Mouse (Mus musculus) adrenal gland, postnatal 10 days (tissue): ENCODE results near the gene C1qa. TPM values are rescaled to one million over a fixed set of nuclear protein-coding genes. Genes with fewer than 3 reads are reported as not detected.
A peak's percentile ranks its signal among the peaks of the same experiment; 100 is the strongest.

ENCODE experiments used
- DNase-seq: peaks from one replicate; pipeline ENCODE4 v3.0.0; 2021; ENCODE audit warnings: mixed read lengths
- total RNA-seq, 2 experiments: library from RNA; stranded (reverse); gene quantifications; 2 replicates each; pipeline ENCODE4 v1.2.3; 2021

Gene C1qa
- total RNA-seq, 2 experiments from 2014 or later: 29.3 to 36.6 TPM

- DNase-seq: no peak
Observed at GRCm38 (mm10) chr4:136904767-136905539, 6.3 kb upstream of the C1qa start.

GRCm38 (mm10) chr4:136899154-136899553, 551 bp upstream of the C1qa start:
- DNase-seq: no peak

DNA sequence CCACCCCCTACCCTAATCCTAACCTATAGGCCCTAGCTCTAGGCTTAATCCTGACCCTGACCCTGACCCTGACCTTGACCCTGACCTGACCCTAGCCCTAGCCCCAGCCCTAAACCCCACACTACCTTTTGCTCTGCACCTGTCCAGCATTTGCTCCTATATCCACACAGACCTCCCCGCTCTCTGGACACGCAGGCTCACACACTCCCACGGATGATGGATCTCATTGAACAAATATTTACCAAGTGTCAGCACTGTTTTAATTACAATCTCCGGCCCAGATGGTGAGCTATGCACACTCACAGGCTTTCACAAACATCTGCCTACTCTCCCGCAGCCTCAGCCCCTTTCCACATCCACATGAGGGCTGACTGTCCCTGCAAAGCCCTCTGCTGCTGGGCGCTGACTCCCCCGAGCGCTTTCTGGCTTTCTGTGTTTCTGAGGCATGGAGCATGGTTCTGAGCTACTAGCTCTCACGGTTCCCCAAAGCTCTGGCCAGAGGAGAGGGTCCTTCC, 462 bp downstream of the C1qa start:
- DNase-seq: no peak

DNA sequence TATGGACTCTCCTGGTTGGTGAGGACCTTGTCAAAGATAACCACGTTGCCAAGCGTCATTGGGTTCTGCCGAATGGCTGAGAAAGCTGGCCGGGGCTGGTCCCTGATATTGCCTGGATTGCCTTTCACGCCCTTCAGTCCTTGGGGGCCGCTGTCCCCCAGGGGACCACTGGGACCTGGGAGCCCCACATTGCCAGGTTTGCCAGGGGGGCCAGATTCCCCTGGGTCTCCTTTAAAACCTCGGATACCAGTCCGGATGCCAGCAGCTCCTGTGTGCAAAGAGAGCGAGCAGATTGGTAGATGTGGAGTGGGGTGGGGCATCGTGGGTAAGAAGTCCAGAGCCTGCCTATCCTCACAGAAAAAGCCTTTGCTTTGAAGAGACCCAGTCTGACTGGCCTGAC, 2.1 kb downstream of the C1qa start:
- no peak for DNase-seq

DNA sequence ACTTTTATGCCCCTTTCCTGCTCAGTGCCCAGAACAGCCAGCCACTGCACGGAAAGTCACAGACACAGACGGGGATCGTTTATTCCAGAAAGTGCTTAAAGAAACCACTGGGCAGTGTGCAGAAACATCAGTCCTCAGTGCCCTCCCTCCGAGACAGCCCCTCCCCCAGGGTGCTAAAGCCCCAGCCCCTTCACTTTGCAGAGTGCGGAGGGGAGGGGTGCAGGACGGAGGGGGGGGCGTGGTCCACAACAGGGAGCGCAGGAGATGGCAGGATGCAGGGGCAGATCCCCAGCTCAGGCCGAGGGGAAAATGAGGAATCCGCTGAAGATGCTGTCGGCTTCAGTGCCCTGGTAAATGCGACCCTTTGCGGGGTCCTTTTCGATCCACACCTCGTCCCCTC, 2.7 kb downstream of the C1qa start:
- DNase-seq: no peak

GRCm38 (mm10) chr4:136894821-136895220, 3.8 kb downstream of the C1qa start:
- no peak for DNase-seq

DNA sequence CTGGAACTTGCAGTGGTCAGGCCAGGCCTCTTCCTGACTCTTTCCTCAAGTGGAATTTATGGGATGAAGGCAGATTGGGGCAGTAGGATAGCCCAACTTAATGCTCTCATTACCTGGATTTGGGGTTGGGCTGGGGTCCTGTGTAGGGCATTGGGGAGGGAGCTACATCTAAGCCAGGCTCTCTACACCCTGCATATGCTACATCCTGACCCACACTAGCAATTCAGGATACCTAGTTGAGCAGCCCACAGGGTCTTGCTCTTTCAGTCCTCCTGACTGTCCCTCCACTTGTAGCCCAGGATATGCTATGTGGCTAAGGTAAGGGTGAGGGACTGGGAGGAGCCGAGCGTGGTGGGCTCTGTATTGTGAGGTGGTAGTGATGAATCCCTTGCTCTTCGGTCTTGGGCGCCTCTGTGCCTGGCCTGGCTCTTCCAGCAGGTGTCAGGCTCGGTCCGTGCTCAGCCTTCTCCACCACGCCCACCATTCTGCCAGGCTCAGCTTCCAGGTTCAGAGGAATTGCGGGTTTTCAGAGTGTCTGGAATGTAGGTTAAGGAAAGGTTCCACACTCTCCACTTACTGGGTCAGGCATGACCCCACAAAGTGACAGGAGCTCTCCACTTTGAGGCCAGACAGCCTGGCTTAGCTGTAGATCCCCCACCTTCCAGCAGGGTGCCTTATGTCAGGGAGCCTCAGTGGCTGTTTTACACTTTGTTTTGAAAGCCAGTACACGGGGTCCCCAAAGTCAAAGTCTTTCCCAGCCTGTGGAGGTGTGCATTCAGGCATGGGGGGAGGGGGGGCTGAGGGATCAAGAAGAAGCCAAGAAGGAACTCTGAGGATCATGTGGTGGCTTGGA, 4.7 kb downstream of the C1qa start:
- peak; percentile 49 for DNase-seq

GRCm38 (mm10) chr4:136892811-136893210, 5.8 kb downstream of the C1qa start, which contains the start of gene C1qc:
Gene C1qc (minus strand): TSS chr4:136893065.
- DNase-seq: no peak

GRCm38 (mm10) chr4:136892371-136892770, 6.2 kb downstream of the C1qa start:
- no peak for DNase-seq

GRCm38 (mm10) chr4:136891115-136891514, 7.5 kb downstream of the C1qa start:
- no peak for DNase-seq

DNA sequence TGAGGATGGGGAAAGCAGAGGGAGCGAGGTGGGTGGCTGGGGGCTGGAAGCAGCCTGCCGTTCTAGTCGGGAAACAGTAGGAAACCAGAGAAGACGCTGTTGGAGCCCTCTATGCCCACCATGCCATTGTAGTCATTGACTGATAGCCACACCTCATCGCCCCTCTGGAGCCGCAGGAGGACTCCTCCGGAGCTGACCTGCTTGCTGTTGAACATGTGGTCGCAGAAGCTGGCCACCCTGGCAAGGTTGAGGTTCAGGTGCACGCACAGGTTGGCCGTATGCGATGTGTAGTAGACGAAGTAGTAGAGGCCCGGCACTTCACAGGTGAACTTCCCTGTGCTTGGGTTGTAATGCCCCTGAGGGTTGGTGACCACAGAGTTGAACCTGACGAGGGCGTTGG, 8.6 kb downstream of the C1qa start:
- no peak for DNase-seq

- DNase-seq: no peak
Observed at GRCm38 (mm10) chr4:136887714-136888113, 10.9 kb downstream of the C1qa start.

DNA sequence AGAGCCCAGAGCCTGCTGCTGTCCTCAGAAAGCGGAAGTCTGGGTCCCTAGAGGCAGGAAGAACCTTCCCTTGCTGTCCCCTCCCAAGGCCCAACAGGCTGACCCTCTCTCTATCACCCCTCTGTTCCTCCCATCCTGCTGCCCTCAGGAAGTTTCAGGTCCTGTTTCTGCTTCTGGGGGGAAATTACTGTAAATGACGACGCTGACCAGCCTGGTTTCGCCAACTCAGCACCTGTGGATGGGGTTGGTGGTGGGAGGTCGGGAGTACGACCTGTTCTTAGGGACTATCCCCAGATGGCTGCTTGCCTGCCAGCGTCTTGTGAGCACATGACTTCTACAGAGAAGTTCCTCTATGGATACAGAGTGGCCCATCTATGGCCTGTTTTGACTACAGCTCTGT, 12.5 kb downstream of the C1qa start, which contains the start of gene C1qb:
Gene C1qb (minus strand): TSS at position 87 of the 400 bp plus-strand sequence.
- DNase-seq: no peak

DNA sequence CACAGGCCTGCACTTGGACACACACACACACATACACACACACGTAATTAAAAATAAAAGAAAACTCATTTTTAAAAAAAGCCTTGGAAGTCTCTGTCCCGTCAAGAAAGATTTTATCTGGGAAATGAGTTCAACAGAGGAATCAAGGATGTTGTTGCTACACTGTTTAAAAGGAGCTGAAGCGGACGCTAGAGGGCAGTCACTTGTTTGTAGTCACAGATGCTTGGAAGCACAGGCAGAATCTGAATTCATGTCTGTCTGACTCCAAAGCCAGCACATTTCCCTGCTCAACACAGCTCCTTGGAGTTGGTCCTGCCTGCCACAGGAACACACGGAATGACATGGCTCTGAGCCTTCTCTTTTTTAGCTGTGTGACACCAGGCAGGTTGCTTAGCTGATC, 20.0 kb downstream of the C1qa start:
- DNase-seq: peak; percentile 25

DNA sequence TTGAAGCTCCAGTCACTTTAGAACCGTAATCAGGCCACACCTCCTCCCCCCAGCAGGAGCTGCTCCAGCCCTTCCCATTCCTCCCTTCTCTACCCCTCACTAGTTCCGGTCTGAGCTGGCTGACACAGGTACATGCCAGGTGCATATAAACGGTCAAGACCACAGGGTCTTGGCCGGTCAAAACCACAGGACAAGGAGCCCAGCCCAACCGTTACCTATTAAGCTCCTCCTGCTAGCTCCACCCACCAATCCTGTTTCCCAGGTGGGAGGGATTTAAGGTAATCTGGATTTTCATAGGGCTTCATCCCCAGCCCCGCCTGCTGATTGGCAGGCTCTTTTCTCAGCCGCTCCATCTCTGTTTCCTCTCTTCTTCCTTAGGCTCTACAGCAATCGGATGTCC, 20.4 kb downstream of the C1qa start:
- no peak for DNase-seq

GRCm38 (mm10) chr4:136876971-136877370, 21.6 kb downstream of the C1qa start:
- peak; percentile 75 for DNase-seq

DNA sequence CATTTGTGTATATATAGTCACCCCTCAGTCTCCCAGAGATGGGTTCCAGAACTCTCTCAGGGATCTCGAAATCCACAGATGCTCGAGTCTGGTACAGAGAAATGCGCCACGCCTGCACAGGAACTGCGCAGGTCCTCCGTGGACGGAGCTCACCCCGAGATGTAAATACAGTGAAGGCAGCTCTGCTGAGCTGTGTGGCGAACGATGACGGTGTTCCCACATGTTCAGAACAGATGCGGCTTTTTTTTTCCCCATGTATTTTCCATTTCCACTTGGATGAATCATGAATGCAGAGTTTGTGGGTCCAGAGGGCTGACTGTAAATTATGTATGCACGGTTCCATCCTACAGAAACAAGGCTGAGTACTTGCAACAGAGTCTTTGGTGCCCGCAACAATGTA, 23.6 kb downstream of the C1qa start:
- no peak for DNase-seq

- DNase-seq: no peak
Observed at GRCm38 (mm10) chr4:136868371-136868770, 30.2 kb downstream of the C1qa start.

DNA sequence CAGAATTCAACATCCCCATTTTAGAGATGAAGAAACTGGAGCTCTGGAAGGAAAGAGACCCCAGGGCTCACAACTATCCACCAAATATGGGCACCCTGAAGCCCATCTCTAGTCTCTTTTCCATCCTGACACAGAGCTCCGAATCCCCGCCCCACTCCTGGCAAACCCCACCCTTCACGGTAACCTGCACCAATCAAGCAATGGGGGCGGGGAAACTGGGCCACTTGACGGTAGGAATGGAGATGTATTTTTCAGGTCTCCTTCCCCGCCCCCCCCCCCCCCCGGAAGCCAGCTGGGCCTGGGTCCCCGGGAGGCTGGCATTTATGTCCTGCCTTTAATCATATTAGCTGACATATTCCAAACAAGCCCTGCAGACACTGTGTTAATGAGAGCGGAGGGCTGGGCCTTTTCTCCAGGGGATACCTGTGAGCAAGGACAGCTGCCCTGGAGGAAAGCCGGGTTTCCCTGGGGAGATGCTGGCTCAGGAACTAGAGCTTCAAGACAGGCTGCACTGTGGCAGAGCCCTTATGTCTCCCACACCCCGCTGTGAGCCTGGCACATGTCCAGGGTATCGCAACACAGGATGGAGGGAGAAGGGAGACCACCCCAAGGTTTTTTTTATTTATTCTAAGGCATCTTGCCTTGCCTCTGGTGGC, 30.8 kb downstream of the C1qa start:
- DNase-seq: no peak

- no peak for DNase-seq
Observed at GRCm38 (mm10) chr4:136865531-136865930, 33.1 kb downstream of the C1qa start.

DNA sequence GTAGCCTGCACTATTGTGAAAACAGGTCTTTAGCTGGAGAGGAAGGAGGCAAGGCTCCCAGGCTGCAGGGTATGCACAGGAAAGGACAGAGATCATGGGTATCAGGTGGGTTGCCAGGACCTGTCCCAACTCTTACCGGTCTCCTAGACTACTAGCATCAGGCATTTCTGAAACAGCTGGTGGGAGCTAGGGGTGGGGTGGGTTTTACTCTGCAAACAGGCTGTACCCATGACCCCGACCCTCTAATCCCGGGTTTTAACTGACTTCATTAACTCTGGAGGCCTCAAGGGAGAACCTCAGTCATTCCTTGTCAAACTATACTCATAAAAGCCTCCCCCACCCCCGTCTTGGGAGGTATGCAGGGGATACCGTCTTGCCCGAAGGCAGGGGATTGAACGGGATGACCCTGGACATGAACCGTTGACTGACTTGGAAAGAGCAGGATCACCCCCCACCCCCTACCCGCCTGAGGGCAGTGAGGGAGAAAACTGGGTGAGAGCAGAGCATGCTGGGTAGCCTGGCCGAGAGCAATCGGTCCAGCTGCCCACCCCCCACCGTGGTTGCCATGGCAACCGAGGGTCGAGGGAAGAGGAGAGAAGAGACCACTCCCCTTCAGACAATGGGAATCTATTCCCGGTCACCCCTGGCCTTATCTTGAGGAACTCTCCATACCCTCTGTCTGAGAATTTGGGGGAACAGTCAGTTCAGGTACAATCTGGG, 33.7 kb downstream of the C1qa start:
- DNase-seq: no peak

DNA sequence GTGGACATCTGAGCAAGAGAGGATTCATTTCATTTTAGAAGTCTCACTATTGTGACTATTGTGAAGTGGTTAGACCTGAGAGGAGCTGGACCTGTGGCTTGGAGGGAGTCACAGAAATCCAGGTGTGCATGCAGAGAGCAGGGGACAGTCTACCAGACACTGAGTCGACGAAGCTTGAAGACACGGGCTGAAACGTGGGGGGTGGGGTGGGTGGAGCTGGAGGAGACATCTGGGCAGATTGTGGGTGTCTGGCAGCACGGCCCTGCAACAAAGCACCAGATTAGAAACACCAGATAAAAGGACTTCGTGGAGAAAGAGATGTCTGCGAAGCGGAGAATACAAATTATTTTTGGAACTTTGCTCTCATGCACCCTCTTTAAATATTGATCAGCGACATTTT, 35.1 kb downstream of the C1qa start:
- DNase-seq: no peak
